In genomic region chr1:193146416-193146815, GRCm38 (mm10) we compare ENCODE assay signal across 20 mouse cellular contexts. TPM values are rescaled to one million over a fixed set of nuclear protein-coding genes. Genes with fewer than 3 reads are reported as not detected.
DNase-seq lines count a peak whose midpoint lies in the region; ATAC-seq lines count a peak whose summit lies in the region.
"Had no signal": no experiment of that assay in that cellular context is flagged by ENCODE, and none has a peak within 500 bp of the region (broad histone marks: within the 10 kb centered on the region; RNA-seq: fewer than 3 reads in every experiment).

No protein-coding gene starts in this region.

- no peaks in the 10 kb centered on the region for H3K9me3 ChIP-seq in hindbrain, embryonic 16.5 days (ENCODE audit: control insufficient read depth, low read length)
- H3K9me3 ChIP-seq: embryonic facial prominence, embryonic 13.5 days; forebrain, embryonic 12.5 days; heart, embryonic 13.5 days; hindbrain, embryonic 15.5 days had no signal

- no peak overlapping the region for H3K4me3 ChIP-seq in hindbrain, embryonic 16.5 days (ENCODE audit: low read length)
- H3K4me3 ChIP-seq: embryonic facial prominence, embryonic 13.5 days; forebrain, embryonic 12.5 days; heart, embryonic 13.5 days; hindbrain, embryonic 15.5 days had no signal

- DNase-seq in 416B (ENCODE audit: low read depth): peak; percentile 46
- peak; percentile 58 for DNase-seq in naive thymus-derived CD4-positive, alpha-beta T cell, adult 2 months (ENCODE audit: low read depth)
- peak; percentile 44 to 50 for DNase-seq in thymus, postnatal 36 days
- DNase-seq in gastrocnemius, postnatal 14 days: no peak
- no peak for DNase-seq in layer of hippocampus, adult 9-10 months (ENCODE audit: low spot score)
- DNase-seq: adrenal gland, adult 2 months; adrenal gland, postnatal 25 days; cerebellum, adult 18-20 months; cerebellum, adult 9-11 months; cerebellum, postnatal 36 days; gastrocnemius, postnatal 25 days; heart, postnatal 36 days had no signal

- H3K9ac ChIP-seq in hindbrain, embryonic 16.5 days (ENCODE audit: low read depth, low read length): no peak overlapping the region
- H3K9ac ChIP-seq: embryonic facial prominence, embryonic 13.5 days; forebrain, embryonic 12.5 days; heart, embryonic 13.5 days; hindbrain, embryonic 15.5 days had no signal

- intact Hi-C loops in gastrocnemius, postnatal 14 days (cut with DNase I; ENCODE audit: low total_unique reads): no loop called here

- no peak overlapping the region for H3K27ac ChIP-seq in hindbrain, embryonic 16.5 days (ENCODE audit: low read depth, low read length)
- H3K27ac ChIP-seq: embryonic facial prominence, embryonic 13.5 days; forebrain, embryonic 12.5 days; heart, embryonic 13.5 days; hindbrain, embryonic 15.5 days had no signal

- WGBS in hindbrain, embryonic 16.5 days: 84% methylated on average over 1 of the region's 1 CpGs

- no peaks in the 10 kb centered on the region for H3K4me1 ChIP-seq in hindbrain, embryonic 16.5 days (ENCODE audit: control insufficient read depth, insufficient read depth, low read depth, low read length)

- H3K4me2 ChIP-seq in hindbrain, embryonic 16.5 days (ENCODE audit: low read length): no peak overlapping the region
- H3K4me2 ChIP-seq: embryonic facial prominence, embryonic 13.5 days; forebrain, embryonic 12.5 days; heart, embryonic 13.5 days; hindbrain, embryonic 15.5 days had no signal

- H3K27me3 ChIP-seq in hindbrain, embryonic 16.5 days (replicated peaks; ENCODE audit: control insufficient read depth, insufficient read depth, low read length): peaks cover 4% of the 10 kb centered on the region; the same call in 1 of the 2 replicates

- H3K36me3 ChIP-seq in hindbrain, embryonic 16.5 days (ENCODE audit: control insufficient read depth, insufficient read depth, low read length): no peaks in the 10 kb centered on the region
- H3K36me3 ChIP-seq: embryonic facial prominence, embryonic 13.5 days; forebrain, embryonic 12.5 days; heart, embryonic 13.5 days; hindbrain, embryonic 15.5 days had no signal

- peak; percentile 68 for ATAC-seq in CD4-positive, CD25-positive, alpha-beta regulatory T cell, adult 4 months
- no peak for ATAC-seq in hindbrain, embryonic 16.5 days
- ATAC-seq: forebrain, embryonic 16.5 days had no signal

RNA-seq across cellular contexts. Expression of gene Irf6, which starts 6.5 kb away (rescaled TPM):
- 1 to 10 TPM; 7.3 to 9.3 TPM for polyA plus RNA-seq in CD4-positive, CD25-positive, alpha-beta regulatory T cell, adult 4 months (2017; shearing (Covaris generic))
- polyA plus RNA-seq in hindbrain, embryonic 16.5 days (2015; fragmentation: Nextera tagmentation; extraction: Ambion mirVana): 0.58 and 0.80 TPM in 2 replicates
- 1 to 10 TPM; 1.6 to 2.0 TPM for total RNA-seq in gastrocnemius, postnatal 14 days (2021)
- total RNA-seq: granulocyte monocyte progenitor cell, adult 5-6 weeks had no signal

RNA-seq across cellular contexts. Expression of gene Diexf, which starts 16.3 kb away (rescaled TPM):
- polyA plus RNA-seq in CD4-positive, CD25-positive, alpha-beta regulatory T cell, adult 4 months (2017; shearing (Covaris generic)): 1 to 10 TPM; 9.5 to 10.0 TPM
- 6.9 and 7.4 TPM in 2 replicates for polyA plus RNA-seq in hindbrain, embryonic 16.5 days (2015; fragmentation: Nextera tagmentation; extraction: Ambion mirVana)
- 1 to 10 TPM; 7.2 to 9.5 TPM for total RNA-seq in gastrocnemius, postnatal 14 days (2021)

RNA-seq across cellular contexts. Expression of gene A130010J15Rik, which starts 21.4 kb away (rescaled TPM):
- 10 to 100 TPM; 15.7 to 16.1 TPM for polyA plus RNA-seq in CD4-positive, CD25-positive, alpha-beta regulatory T cell, adult 4 months (2017; shearing (Covaris generic))
- 10.0 and 11.2 TPM in 2 replicates for polyA plus RNA-seq in hindbrain, embryonic 16.5 days (2015; fragmentation: Nextera tagmentation; extraction: Ambion mirVana)
- 1 to 10 TPM; 2.3 to 3.2 TPM for total RNA-seq in gastrocnemius, postnatal 14 days (2021)

RNA-seq across cellular contexts. Expression of gene Traf3ip3, which starts 55.1 kb away (rescaled TPM):
- 100 to 1,000 TPM; 367 to 455 TPM for polyA plus RNA-seq in CD4-positive, CD25-positive, alpha-beta regulatory T cell, adult 4 months (2017; shearing (Covaris generic))
- polyA plus RNA-seq in hindbrain, embryonic 16.5 days (2015; fragmentation: Nextera tagmentation; extraction: Ambion mirVana): 1.9 and 4.0 TPM in 2 replicates
- 1 to 10 TPM; 6.0 to 8.4 TPM for total RNA-seq in gastrocnemius, postnatal 14 days (2021)

Comparison
In these comparisons a context has a peak if more than half of its experiments do, and no peak if none do; other contexts are left out.
1. DNase-seq: peak in 416B (single experiment), naive thymus-derived CD4-positive, alpha-beta T cell, adult 2 months (single experiment) and thymus, postnatal 36 days (2 of 2); none in gastrocnemius, postnatal 14 days (single experiment) and layer of hippocampus, adult 9-10 months (single experiment).